Mouse (Mus musculus) left cerebral cortex, postnatal 10 days (tissue): Measurements from ENCODE around the gene Nup35. TPM values are rescaled to one million over a fixed set of nuclear protein-coding genes. Genes with fewer than 3 reads are reported as not detected.

ENCODE experiments used
- microRNA-seq: library from miRNA; unstranded; fragments of <30 nt; microRNA quantifications from one replicate; pipeline ENCODE4 v1.2.0, GENCODE M21; 2022
- total RNA-seq, 2 experiments: library from RNA; stranded (reverse); gene quantifications; 2 replicates each; pipeline ENCODE4 v1.2.3; 2021

Gene Nup35
- total RNA-seq, 2 experiments from 2014 or later, result 19.5 to 20.0 TPM

Small RNA genes lying within 50 kb of the gene (microRNA-seq; reads per million reads assigned to microRNA genes)
- not detected for gene Mir684-1

Other genes starting within 250 kb of the Nup35 start
- 10 to 100 TPM; 13.4 to 16.7 TPM for gene Frzb, start 169.6 kb upstream of the Nup35 start, total RNA-seq
- 100 to 1,000 TPM; 331 to 338 TPM for gene Nckap1, start 35.9 kb upstream of the Nup35 start, total RNA-seq
- gene Dusp19, start 191 bp upstream of the Nup35 start, total RNA-seq, result 10 to 100 TPM; 17.5 to 20.0 TPM